ENCODE assay signal across 18 mouse cellular contexts in genomic region chr11:98077086-98077485, GRCm38 (mm10). TPM values are rescaled to one million over a fixed set of nuclear protein-coding genes. Genes with fewer than 3 reads are reported as not detected.
DNase-seq lines count a peak whose midpoint lies in the region; ATAC-seq and TF ChIP-seq lines count a peak whose summit lies in the region.
"Had no signal": no experiment of that assay in that cellular context is flagged by ENCODE, and none has a peak within 500 bp of the region (broad histone marks: within the 10 kb centered on the region; RNA-seq: fewer than 3 reads in every experiment).

No protein-coding gene starts in this region.

- H3K9ac ChIP-seq in heart, embryonic 13.5 days: peak overlapping the region; percentile 37; the same call in 1 of the 2 replicates
- no peak overlapping the region for H3K9ac ChIP-seq in liver, embryonic 12.5 days
- H3K9ac ChIP-seq: embryonic facial prominence, embryonic 13.5 days; neural tube, embryonic 15.5 days had no signal

- peaks cover 6% of the 10 kb centered on the region for H3K36me3 ChIP-seq in heart, embryonic 13.5 days
- H3K36me3 ChIP-seq in liver, embryonic 12.5 days: no peaks in the 10 kb centered on the region
- H3K36me3 ChIP-seq: embryonic facial prominence, embryonic 13.5 days; neural tube, embryonic 15.5 days had no signal

- no peak for ATAC-seq in heart, embryonic 13.5 days (ENCODE audit: extremely low read depth, insufficient number of reproducible peaks, low FRiP score, low TSS enrichment)
- ATAC-seq in liver, embryonic 12.5 days: no peak

- 0 out of 2 replicates have a peak, but pooled peaks cover 3% of the 10 kb centered on the region for H3K9me3 ChIP-seq in heart, embryonic 13.5 days
- no peaks in the 10 kb centered on the region for H3K9me3 ChIP-seq in liver, embryonic 12.5 days (replicated peaks)
- H3K9me3 ChIP-seq: embryonic facial prominence, embryonic 13.5 days; neural tube, embryonic 15.5 days had no signal

- WGBS in heart, embryonic 13.5 days: 46% methylated on average over 8 of the region's 8 CpGs
- 59% methylated on average over 8 of the region's 8 CpGs for WGBS in liver, embryonic 12.5 days (ENCODE audit: insufficient replicate concordance)

- intact Hi-C loops in gastrocnemius, adult 2 months (cut with DNase I): no loop called here

- H3K27ac ChIP-seq in gastrocnemius, adult 2 months: peak overlapping the region; percentile 61
- H3K27ac ChIP-seq in heart, embryonic 13.5 days (replicated peaks): no peak overlapping the region
- H3K27ac ChIP-seq in layer of hippocampus, adult 2 months: no peak overlapping the region
- no peak overlapping the region for H3K27ac ChIP-seq in liver, embryonic 12.5 days
- H3K27ac ChIP-seq: embryonic facial prominence, embryonic 13.5 days; midbrain, embryonic 10.5 days; neural tube, embryonic 15.5 days had no signal

- H3K4me2 ChIP-seq in heart, embryonic 13.5 days: no peak overlapping the region
- no peak overlapping the region for H3K4me2 ChIP-seq in liver, embryonic 12.5 days
- H3K4me2 ChIP-seq: embryonic facial prominence, embryonic 13.5 days; neural tube, embryonic 15.5 days had no signal

- H3K4me3 ChIP-seq in gastrocnemius, adult 2 months: no peak overlapping the region
- no peak overlapping the region for H3K4me3 ChIP-seq in heart, embryonic 13.5 days
- no peak overlapping the region for H3K4me3 ChIP-seq in layer of hippocampus, adult 2 months
- H3K4me3 ChIP-seq in liver, embryonic 12.5 days: no peak overlapping the region
- H3K4me3 ChIP-seq: embryonic facial prominence, embryonic 13.5 days; midbrain, embryonic 10.5 days; neural tube, embryonic 15.5 days had no signal

- TF ChIP-seq CTCF in gastrocnemius, adult 2 months (IDR thresholded peaks at IDR 0.05): no peak
- TF ChIP-seq CTCF in layer of hippocampus, adult 2 months (conservative IDR thresholded peaks at IDR 0.05): no peak

- no peaks in the 10 kb centered on the region for H3K27me3 ChIP-seq in heart, embryonic 13.5 days (replicated peaks)
- 0 out of 2 replicates have a peak, but pooled peaks cover 4% of the 10 kb centered on the region for H3K27me3 ChIP-seq in liver, embryonic 12.5 days (replicated peaks)
- H3K27me3 ChIP-seq: embryonic facial prominence, embryonic 13.5 days; neural tube, embryonic 15.5 days had no signal

- peaks cover 25% of the 10 kb centered on the region for H3K4me1 ChIP-seq in heart, embryonic 13.5 days
- no peaks in the 10 kb centered on the region for H3K4me1 ChIP-seq in liver, embryonic 12.5 days
- H3K4me1 ChIP-seq: embryonic facial prominence, embryonic 13.5 days had no signal

- peak; percentile 79 for DNase-seq in gastrocnemius, adult 2 months
- no peak for DNase-seq in gastrocnemius, postnatal 4 days (ENCODE audit: low spot score in 2 of 2)
- peak; percentile 42 for DNase-seq in kidney, adult 9 months
- no peak for DNase-seq in kidney, postnatal 14 days
- DNase-seq in layer of hippocampus, adult 2 months (ENCODE audit: low spot score in 2 of 2): no peak
- DNase-seq: adrenal gland, adult 2 months; lung, adult 18-20 months; lung, postnatal 36 days; retina, postnatal 1 day; thymus, adult 2 months had no signal

RNA-seq across cellular contexts. Expression of gene Stac2, which starts 23.8 kb away (rescaled TPM):
- under 1 TPM in 1 of 2 experiments, not detected in 1; 0.11 TPM for total RNA-seq in gastrocnemius, adult 2 months (2021)
- total RNA-seq in gastrocnemius, postnatal 4 days (2021): under 1 TPM; 0.54 to 0.60 TPM
- polyA plus RNA-seq in heart, embryonic 13.5 days (2015; fragmentation: Nextera tagmentation; extraction: Ambion mirVana): 0.83 and 0.84 TPM in 2 replicates
- 10 to 100 TPM; 50.2 to 50.8 TPM for total RNA-seq in layer of hippocampus, adult 2 months (2021)
- polyA plus RNA-seq in liver, embryonic 12.5 days (2016; fragmentation: Nextera tagmentation; extraction: Ambion mirVana): 0.07 and 0.10 TPM in 2 replicates
- total RNA-seq: common myeloid progenitor, adult 5-6 weeks; hematopoietic stem cell, adult 5-6 weeks had no signal
- polyA plus RNA-seq: G1E had no signal

RNA-seq across cellular contexts. Expression of gene Rpl19, which starts 50.6 kb away (rescaled TPM):
- 100 to 1,000 TPM; 404 to 490 TPM for total RNA-seq in gastrocnemius, adult 2 months (2021)
- total RNA-seq in gastrocnemius, postnatal 4 days (2021): 1,000 to 10,000 TPM; 1,153 to 1,224 TPM
- polyA plus RNA-seq in heart, embryonic 13.5 days (2015; fragmentation: Nextera tagmentation; extraction: Ambion mirVana): 676 and 751 TPM in 2 replicates
- 100 to 1,000 TPM; 615 to 621 TPM for total RNA-seq in layer of hippocampus, adult 2 months (2021)
- 869 and 913 TPM in 2 replicates for polyA plus RNA-seq in liver, embryonic 12.5 days (2016; fragmentation: Nextera tagmentation; extraction: Ambion mirVana)

RNA-seq across cellular contexts. Expression of gene Cacnb1, which starts 54.3 kb away (rescaled TPM):
- total RNA-seq in gastrocnemius, adult 2 months (2021): 100 to 1,000 TPM; 199 to 214 TPM
- 100 to 1,000 TPM; 240 to 241 TPM for total RNA-seq in gastrocnemius, postnatal 4 days (2021)
- polyA plus RNA-seq in heart, embryonic 13.5 days (2015; fragmentation: Nextera tagmentation; extraction: Ambion mirVana): 6.0 and 6.7 TPM in 2 replicates
- total RNA-seq in layer of hippocampus, adult 2 months (2021): 100 to 1,000 TPM; 139 to 142 TPM
- 0.95 and 1.0 TPM in 2 replicates for polyA plus RNA-seq in liver, embryonic 12.5 days (2016; fragmentation: Nextera tagmentation; extraction: Ambion mirVana)
- total RNA-seq: common myeloid progenitor, adult 5-6 weeks had no signal

Comparison
In these comparisons a context has a peak if more than half of its experiments do, and no peak if none do; other contexts are left out.
1. DNase-seq: peak in gastrocnemius, adult 2 months (single experiment) and kidney, adult 9 months (single experiment); none in gastrocnemius, postnatal 4 days (0 of 2), kidney, postnatal 14 days (single experiment) and layer of hippocampus, adult 2 months (0 of 2).
2. RNA of gene Stac2, which starts 23.8 kb away (total RNA-seq): 50.2 to 50.8 TPM in layer of hippocampus, adult 2 months; 0.54 to 0.60 TPM in gastrocnemius, postnatal 4 days and 0.11 TPM in gastrocnemius, adult 2 months; every median in the first group is over 10 times any median in the second.